In genomic region chr7:114896966-114897697, GRCm38 (mm10) we compare ENCODE assay signal across 29 mouse cellular contexts.
DNase-seq lines count a peak whose midpoint lies in the region; ATAC-seq and TF ChIP-seq lines count a peak whose summit lies in the region.
"Had no signal": no experiment of that assay in that cellular context is flagged by ENCODE, and none has a peak within 500 bp of the region (broad histone marks: within the 10 kb centered on the region; RNA-seq: fewer than 3 reads in every experiment).

No protein-coding gene starts in this region.

- TF ChIP-seq CTCF in lung, embryonic 14.5 days (IDR thresholded peaks at IDR 0.05; ENCODE audit: low read depth) = no peak
- TF ChIP-seq CTCF in brain, embryonic 14.5 days (IDR thresholded peaks at IDR 0.05; ENCODE audit: borderline replicate concordance, extremely low read depth, insufficient read depth, insufficient read length) = no peak

- no peaks in the 10 kb centered on the region for H3K9me3 ChIP-seq in forebrain, embryonic 13.5 days (replicated peaks)
- H3K9me3 ChIP-seq in forebrain, embryonic 11.5 days (ENCODE audit: control insufficient read depth, low read length) = no peaks in the 10 kb centered on the region
- no peaks in the 10 kb centered on the region for H3K9me3 ChIP-seq in lung, embryonic 14.5 days (ENCODE audit: low read depth, low read length)
- H3K9me3 ChIP-seq: limb, embryonic 10.5 days; limb, embryonic 15.5 days; liver, embryonic 13.5 days; midbrain, embryonic 12.5 days; neural tube, embryonic 13.5 days had no signal

- H3K4me3 ChIP-seq in forebrain, embryonic 13.5 days = no peak overlapping the region
- no peak overlapping the region for H3K4me3 ChIP-seq in forebrain, embryonic 11.5 days (ENCODE audit: low read depth, low read length)
- no peak overlapping the region for H3K4me3 ChIP-seq in lung, embryonic 14.5 days (ENCODE audit: low read depth, low read length)
- H3K4me3 ChIP-seq: gastrocnemius, adult 2 months; limb, embryonic 10.5 days; limb, embryonic 15.5 days; liver, embryonic 13.5 days; midbrain, embryonic 12.5 days; myocyte; neural tube, embryonic 13.5 days had no signal

- no peak overlapping the region for H3K9ac ChIP-seq in forebrain, embryonic 13.5 days
- no peak overlapping the region for H3K9ac ChIP-seq in forebrain, embryonic 11.5 days (ENCODE audit: low read length)
- H3K9ac ChIP-seq in lung, embryonic 14.5 days = no peak overlapping the region
- H3K9ac ChIP-seq: limb, embryonic 15.5 days; liver, embryonic 13.5 days; midbrain, embryonic 12.5 days; neural tube, embryonic 13.5 days had no signal

- H3K4me2 ChIP-seq in forebrain, embryonic 13.5 days = peak overlapping the region; percentile 19; the same call in 1 of the 2 replicates
- H3K4me2 ChIP-seq in forebrain, embryonic 11.5 days (ENCODE audit: low read depth, low read length, severe bottlenecking) = no peak overlapping the region
- no peak overlapping the region for H3K4me2 ChIP-seq in lung, embryonic 14.5 days
- H3K4me2 ChIP-seq: heart, embryonic 11.5 days; limb, embryonic 15.5 days; liver, embryonic 13.5 days; midbrain, embryonic 12.5 days; neural tube, embryonic 13.5 days had no signal

- peaks cover 52% of the 10 kb centered on the region for H3K27me3 ChIP-seq in forebrain, embryonic 13.5 days
- H3K27me3 ChIP-seq in forebrain, embryonic 11.5 days (ENCODE audit: control insufficient read depth, insufficient read depth, low read length) = no peaks in the 10 kb centered on the region
- H3K27me3 ChIP-seq in lung, embryonic 14.5 days (ENCODE audit: insufficient read depth, low read length) = no peaks in the 10 kb centered on the region
- H3K27me3 ChIP-seq: CH12.LX; limb, embryonic 15.5 days; liver, embryonic 13.5 days; midbrain, embryonic 12.5 days; neural tube, embryonic 13.5 days had no signal

- no peak overlapping the region for H3K27ac ChIP-seq in forebrain, embryonic 13.5 days
- H3K27ac ChIP-seq in forebrain, embryonic 11.5 days (ENCODE audit: low read depth, low read length) = no peak overlapping the region
- H3K27ac ChIP-seq in lung, embryonic 14.5 days (ENCODE audit: low read depth) = no peak overlapping the region
- H3K27ac ChIP-seq: gastrocnemius, adult 2 months; limb, embryonic 10.5 days; limb, embryonic 15.5 days; liver, embryonic 13.5 days; midbrain, embryonic 12.5 days; neural tube, embryonic 13.5 days had no signal

- no peaks in the 10 kb centered on the region for H3K36me3 ChIP-seq in forebrain, embryonic 13.5 days (ENCODE audit: poor library complexity, severe bottlenecking)
- no peaks in the 10 kb centered on the region for H3K36me3 ChIP-seq in forebrain, embryonic 11.5 days (ENCODE audit: control insufficient read depth, insufficient read depth, low read length)
- H3K36me3 ChIP-seq in lung, embryonic 14.5 days (ENCODE audit: insufficient read depth) = no peaks in the 10 kb centered on the region
- H3K36me3 ChIP-seq: limb, embryonic 10.5 days; limb, embryonic 15.5 days; liver, embryonic 13.5 days; midbrain, embryonic 12.5 days; neural tube, embryonic 13.5 days had no signal

- DNase-seq in forebrain, embryonic 11.5 days (ENCODE audit: low spot score) = no peak
- peak; percentile 11 for DNase-seq in lung, embryonic 14.5 days
- no peak for DNase-seq in lung, adult 18-20 months
- peak; percentile 84 for DNase-seq in brain, embryonic 14.5 days (ENCODE audit: low read depth)
- DNase-seq in retina, embryonic 14.5 days (ENCODE audit: low spot score) = peak; percentile 33
- DNase-seq in layer of hippocampus, postnatal 10 days (ENCODE audit: low spot score in 2 of 2) = no peak
- DNase-seq: adrenal gland, adult 2 months; adrenal gland, postnatal 36 days; cerebellum, adult 9-10 months; cerebellum, postnatal 36 days; gastrocnemius, adult 2 months; gastrocnemius, postnatal 36 days; heart, adult 18-20 months; kidney, adult 9 months; kidney, postnatal 10 days; liver, embryonic 13.5 days; lung, adult 2 months; right cerebral cortex, postnatal 25 days; thymus, postnatal 14 days had no signal

- 28% methylated on average over 15 of the region's 15 CpGs for WGBS in forebrain, embryonic 13.5 days
- 52% methylated on average over 15 of the region's 15 CpGs for WGBS in forebrain, embryonic 11.5 days
- 62% methylated on average over 15 of the region's 15 CpGs for WGBS in lung, embryonic 14.5 days

- peak; percentile 39; the same call in 1 of the 2 replicates for ATAC-seq in forebrain, embryonic 13.5 days
- ATAC-seq in forebrain, embryonic 11.5 days (replicated peaks; ENCODE audit: low FRiP score) = no peak
- ATAC-seq in lung, embryonic 14.5 days (ENCODE audit: insufficient read depth) = no peak
- ATAC-seq: activated CD4-positive, CD25-positive, alpha-beta regulatory T cell, adult 4 months; intestine, embryonic 16.5 days had no signal

- H3K4me1 ChIP-seq in forebrain, embryonic 13.5 days = peaks cover 24% of the 10 kb centered on the region
- no peaks in the 10 kb centered on the region for H3K4me1 ChIP-seq in forebrain, embryonic 11.5 days (replicated peaks; ENCODE audit: control insufficient read depth, insufficient read depth, low read length)
- H3K4me1 ChIP-seq in lung, embryonic 14.5 days (ENCODE audit: insufficient read depth) = no peaks in the 10 kb centered on the region
- H3K4me1 ChIP-seq: limb, embryonic 10.5 days; limb, embryonic 15.5 days; liver, embryonic 13.5 days had no signal

- no peak for TF ChIP-seq POLR2A in brain, embryonic 14.5 days (IDR thresholded peaks at IDR 0.05; ENCODE audit: borderline replicate concordance, extremely low read depth, insufficient read depth, insufficient read length, poor library complexity, severe bottlenecking)

Comparison
In these comparisons a context has a peak if more than half of its experiments do, and no peak if none do; other contexts are left out.
1. DNase-seq: peak in lung, embryonic 14.5 days (single experiment), brain, embryonic 14.5 days (single experiment) and retina, embryonic 14.5 days (single experiment); none in forebrain, embryonic 11.5 days (single experiment), lung, adult 18-20 months (0 of 2) and layer of hippocampus, postnatal 10 days (0 of 2).